Comparison of ENCODE assay signal across 8 mouse cellular contexts in the genomic region with DNA sequence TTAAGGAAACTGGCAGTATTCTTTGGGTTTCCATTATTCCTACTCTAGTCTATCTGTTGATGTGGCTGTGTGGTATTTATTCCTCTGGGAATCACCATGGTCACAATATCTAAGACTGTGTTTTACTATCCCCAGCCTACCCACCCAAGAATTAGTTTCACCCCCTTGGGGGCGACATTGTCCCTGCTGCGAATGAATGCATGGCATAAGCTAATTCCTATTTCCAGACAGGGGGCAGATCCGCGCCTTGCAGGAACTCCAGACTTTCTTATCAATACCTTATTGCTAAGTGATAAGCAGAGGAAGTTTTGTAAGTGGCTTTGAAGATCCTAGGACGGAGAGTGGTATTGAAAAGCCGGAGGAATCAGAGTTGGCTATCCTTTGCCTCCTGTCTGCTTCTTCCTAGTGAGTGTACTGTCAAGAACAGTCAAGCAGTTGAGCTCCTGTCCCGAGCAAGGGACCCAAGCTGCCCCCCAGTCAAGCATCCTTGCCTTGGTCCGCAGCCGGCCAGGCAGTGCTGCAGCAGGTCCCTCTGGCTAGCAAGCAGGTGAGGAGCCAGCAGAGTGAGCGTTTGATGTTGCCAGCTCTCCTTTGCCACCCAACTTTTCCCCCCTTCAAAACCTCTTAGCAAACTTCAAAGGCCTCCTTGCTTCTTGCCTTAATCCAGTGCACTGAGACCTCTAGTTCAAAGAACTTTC.
DNase-seq lines count a peak whose midpoint lies in the region; ATAC-seq and TF ChIP-seq lines count a peak whose summit lies in the region.

No protein-coding gene starts in this region.

- peak overlapping the region; percentile 1; the same call in 1 of the 2 replicates for H3K4me3 ChIP-seq in lung, embryonic 15.5 days
- H3K4me3 ChIP-seq in hindbrain, postnatal 0 days (ENCODE audit: low read length): peak overlapping the region; percentile 3; the same call in 1 of the 2 replicates
- no peak overlapping the region for H3K4me3 ChIP-seq in neural tube, embryonic 11.5 days (ENCODE audit: low read depth, low read length)

- 12% methylated on average over 10 of the region's 10 CpGs for WGBS in lung, embryonic 15.5 days
- 7% methylated on average over 10 of the region's 10 CpGs for WGBS in hindbrain, postnatal 0 days
- 12% methylated on average over 10 of the region's 10 CpGs for WGBS in neural tube, embryonic 11.5 days

- peak; percentile 63 for TF ChIP-seq CTCF in hindbrain, postnatal 0 days (IDR thresholded peaks at IDR 0.05; ENCODE audit: low read depth)

- peak overlapping the region; percentile 42 for H3K4me2 ChIP-seq in lung, embryonic 15.5 days
- H3K4me2 ChIP-seq in hindbrain, postnatal 0 days (ENCODE audit: low read depth, low read length): peak overlapping the region; percentile 35
- peak overlapping the region; percentile 21; the same call in 1 of the 2 replicates for H3K4me2 ChIP-seq in neural tube, embryonic 11.5 days (ENCODE audit: low read depth)

- H3K4me1 ChIP-seq in lung, embryonic 15.5 days: peaks cover 6% of the 10 kb centered on the region; the same call in 1 of the 2 replicates
- peaks cover 8% of the 10 kb centered on the region; the same call in 1 of the 2 replicates for H3K4me1 ChIP-seq in hindbrain, postnatal 0 days (ENCODE audit: insufficient read depth, low read length)
- H3K4me1 ChIP-seq in neural tube, embryonic 11.5 days (ENCODE audit: control insufficient read depth, insufficient read depth, low read length): no peaks in the 10 kb centered on the region; the same call in 1 of the 2 replicates

- intact Hi-C loops in gastrocnemius, postnatal 36 days (cut with DNase I): no loop called here

- peak; percentile 47 for DNase-seq in adrenal gland, postnatal 10 days
- DNase-seq in adrenal gland, postnatal 4 days (ENCODE audit: low spot score in 2 of 2): no peak
- no peak for DNase-seq in lung, adult 18-20 months
- DNase-seq in hindbrain, postnatal 0 days (ENCODE audit: low spot score): peak; percentile 67
- DNase-seq in neural tube, embryonic 11.5 days (ENCODE audit: low spot score): peak; percentile 56
- DNase-seq in adipocyte (ENCODE audit: low spot score): no peak
- DNase-seq in gastrocnemius, postnatal 36 days: no peak

- H3K9me3 ChIP-seq in lung, embryonic 15.5 days: no peaks in the 10 kb centered on the region
- H3K9me3 ChIP-seq in hindbrain, postnatal 0 days (ENCODE audit: low read length): no peaks in the 10 kb centered on the region
- H3K9me3 ChIP-seq in neural tube, embryonic 11.5 days (ENCODE audit: control insufficient read depth, low read length): no peaks in the 10 kb centered on the region

- H3K36me3 ChIP-seq in lung, embryonic 15.5 days: no peaks in the 10 kb centered on the region
- H3K36me3 ChIP-seq in hindbrain, postnatal 0 days (ENCODE audit: insufficient read depth, low read length): no peaks in the 10 kb centered on the region
- no peaks in the 10 kb centered on the region for H3K36me3 ChIP-seq in neural tube, embryonic 11.5 days (ENCODE audit: control insufficient read depth, insufficient read depth, low read length)

- H3K27me3 ChIP-seq in lung, embryonic 15.5 days: no peaks in the 10 kb centered on the region
- no peaks in the 10 kb centered on the region; the same call in 1 of the 2 replicates for H3K27me3 ChIP-seq in hindbrain, postnatal 0 days (ENCODE audit: insufficient read depth, low read length)
- no peaks in the 10 kb centered on the region for H3K27me3 ChIP-seq in neural tube, embryonic 11.5 days (ENCODE audit: control insufficient read depth, insufficient read depth, low read length)

- H3K9ac ChIP-seq in lung, embryonic 15.5 days: no peak overlapping the region
- H3K9ac ChIP-seq in hindbrain, postnatal 0 days (replicated peaks; ENCODE audit: low read length): no peak overlapping the region
- H3K9ac ChIP-seq in neural tube, embryonic 11.5 days (ENCODE audit: low read length): peak overlapping the region; percentile 3; the same call in 1 of the 2 replicates

- H3K27ac ChIP-seq in lung, embryonic 15.5 days: no peak overlapping the region
- no peak overlapping the region for H3K27ac ChIP-seq in hindbrain, postnatal 0 days
- H3K27ac ChIP-seq in neural tube, embryonic 11.5 days (ENCODE audit: low read depth, low read length): no peak overlapping the region

- ATAC-seq in lung, embryonic 15.5 days (ENCODE audit: borderline replicate concordance, extremely low read depth, low FRiP score, low TSS enrichment): no peak
- ATAC-seq in hindbrain, postnatal 0 days: no peak
- ATAC-seq in neural tube, embryonic 11.5 days (ENCODE audit: insufficient read depth, low FRiP score, low TSS enrichment): no peak

Comparison
In these comparisons a context has a peak if more than half of its experiments do, and no peak if none do; other contexts are left out.
1. DNase-seq: peak in adrenal gland, postnatal 10 days (single experiment), hindbrain, postnatal 0 days (single experiment) and neural tube, embryonic 11.5 days (single experiment); none in adrenal gland, postnatal 4 days (0 of 2), lung, adult 18-20 months (0 of 2), adipocyte (single experiment) and gastrocnemius, postnatal 36 days (0 of 2).
2. Peak in every context shown above with its lines, with median percentiles within 50 percentile points of each other: H3K4me2 ChIP-seq.